Mouse (Mus musculus) G1E (cell line): ENCODE measurements around the gene Acadvl.

Source experiments
- CTCF ChIP-seq: IDR thresholded peaks from 2 replicates; pipeline ENCODE4 v1.5.1; 2012; ENCODE audit warnings: low read depth, low read length, inconsistent platforms, mixed read lengths
- GATA1 ChIP-seq: IDR thresholded peaks from 2 replicates; pipeline ENCODE4 v1.6.1; 2012; ENCODE audit warnings: borderline replicate concordance, low read length, inconsistent platforms, mixed read lengths

- TF ChIP-seq CTCF (no peak), GATA1 (no peak)
These were observed 14.1 kb downstream of the Acadvl start for GRCm38 (mm10) chr11:70001159-70001558.
